Mouse (Mus musculus) gastrocnemius, postnatal 25 days (tissue): ENCODE measurements around the gene Pttg1. TPM values are rescaled to one million over a fixed set of nuclear protein-coding genes. Genes with fewer than 3 reads are reported as not detected.

Source experiments
- DNase-seq: peaks from one replicate; pipeline ENCODE4 v3.0.0; 2022
- long read RNA-seq, 2 experiments: library from polyadenylated mRNA; stranded (forward); transcript quantifications; one replicate each; pipeline ENCODE4 v2.0.0; 2021
- total RNA-seq, 2 experiments: library from RNA; stranded (reverse); gene quantifications; 1 replicate in 1 of 2; 2 replicates in 1 of 2; pipeline ENCODE4 v1.2.3; 2021

Pttg1 gene
- 10 to 100 TPM; 37.3 to 39.1 TPM for total RNA-seq
- long read RNA-seq, experiment 1, transcript Pttg1-202 (6 exons, 741 nt): minor isoform, 14 of 193 reads
- long read RNA-seq, experiment 1, transcript Pttg1-205 (6 exons, 696 nt): minor isoform, 12 of 193 reads
- long read RNA-seq, experiment 1, transcript Pttg1-206 (5 exons, 948 nt): major isoform, 153 of 193 reads
- long read RNA-seq, experiment 1, partial matches to known transcripts: 0 of 193 reads
- long read RNA-seq, experiment 1, other reads (novel, unspliced or antisense): 9 of 193 reads
- long read RNA-seq, experiment 2, transcript Pttg1-203 (6 exons, 700 nt): minor isoform, 5 of 103 reads
- long read RNA-seq, experiment 2, transcript Pttg1-206 (5 exons, 948 nt): major isoform, 85 of 103 reads
- long read RNA-seq, experiment 2, transcript Pttg1-202 (6 exons, 741 nt): minor isoform, 6 of 103 reads
- long read RNA-seq, experiment 2, partial matches to known transcripts: 2 of 103 reads
- long read RNA-seq, experiment 2, other reads (novel, unspliced or antisense): 1 of 103 reads

GRCm38 (mm10) chr11:43425824-43426413 lies at the start of gene Pttg1:
TSS of gene Pttg1 (minus strand) at chr11:43426251.
- DNase-seq: peak; percentile 83

GRCm38 (mm10) chr11:43474225-43474774 lies 48.2 kb upstream of the Pttg1 start, which contains the start of gene C1qtnf2:
TSS of gene C1qtnf2 (plus strand) at chr11:43474276.
- DNase-seq: peak; percentile 34

- DNase-seq: no peak
These were observed 47.7 kb upstream of the Pttg1 start for GRCm38 (mm10) chr11:43473635-43474224.

- no peak for DNase-seq
These were observed 47.1 kb upstream of the Pttg1 start for GRCm38 (mm10) chr11:43473115-43473514.

DNA sequence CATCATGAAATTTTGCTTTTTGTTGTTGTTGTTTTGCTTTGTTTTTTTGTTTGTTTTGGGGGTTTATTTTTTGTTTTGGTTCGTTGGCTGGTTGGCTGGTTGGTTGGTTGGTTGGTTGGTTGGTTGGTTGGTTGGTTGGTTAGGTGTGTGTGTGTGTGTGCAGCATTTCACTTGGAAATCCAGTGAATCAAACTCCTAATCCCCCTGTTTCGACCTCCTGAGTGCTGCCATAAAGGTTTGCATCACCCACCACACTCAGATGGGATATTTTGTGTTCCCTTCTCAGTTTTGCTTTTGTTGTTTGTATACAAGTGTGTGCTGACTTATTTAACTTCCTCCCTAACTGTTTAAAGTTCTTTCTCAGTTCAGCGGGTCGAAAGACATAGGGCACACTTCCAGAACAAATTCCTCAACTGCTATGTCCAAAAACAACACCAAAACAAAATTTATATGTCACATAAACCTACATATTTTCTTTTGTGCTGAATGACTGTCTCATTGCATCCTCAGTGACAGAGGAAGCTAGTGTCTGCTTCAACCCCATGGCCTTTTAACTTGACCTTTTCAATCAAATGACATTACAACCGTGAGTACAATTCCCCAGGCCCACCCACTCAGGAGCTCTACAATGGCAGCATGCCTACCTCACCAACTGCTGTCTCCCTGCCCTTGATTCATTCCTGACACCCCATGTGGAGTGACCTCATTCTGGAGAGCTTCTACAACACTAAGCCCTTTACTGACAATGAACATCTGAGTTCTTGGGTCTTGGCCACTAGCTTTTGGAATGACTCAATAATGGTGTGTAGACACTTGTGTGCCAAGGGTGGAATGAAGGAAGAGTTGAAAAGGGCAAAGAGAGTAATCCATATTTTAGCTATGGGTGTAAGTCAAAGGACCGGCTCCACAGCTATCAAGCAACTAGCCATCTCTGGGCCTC lies 45.1 kb upstream of the Pttg1 start:
- no peak for DNase-seq

DNA sequence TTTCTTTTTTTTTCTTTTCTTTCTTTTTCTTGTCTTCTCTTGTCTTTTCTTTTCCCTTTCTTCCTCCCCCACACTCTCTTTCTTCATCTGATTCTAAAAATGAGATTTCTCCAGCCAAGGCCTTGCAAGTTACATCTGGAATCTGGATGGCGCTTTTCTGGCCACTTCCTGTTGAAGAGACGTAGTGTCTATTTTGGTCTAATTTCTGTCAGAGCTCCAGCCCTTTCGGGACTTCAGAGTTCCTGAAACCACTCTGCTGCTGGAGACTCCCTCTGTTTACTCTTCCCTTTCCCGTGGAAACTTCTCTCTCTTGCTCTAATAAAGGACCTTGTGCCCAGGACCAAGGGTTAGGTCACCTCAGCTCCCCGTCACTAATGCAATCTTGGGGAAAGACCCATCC lies 44.1 kb upstream of the Pttg1 start:
- peak; percentile 37 for DNase-seq

- DNase-seq: no peak
These were observed 37.2 kb upstream of the Pttg1 start for GRCm38 (mm10) chr11:43463204-43463603.

- no peak for DNase-seq
These were observed 26.2 kb upstream of the Pttg1 start for GRCm38 (mm10) chr11:43452266-43452665.

GRCm38 (mm10) chr11:43451322-43451721 lies 25.3 kb upstream of the Pttg1 start:
- DNase-seq: no peak

GRCm38 (mm10) chr11:43449916-43450315 lies 23.9 kb upstream of the Pttg1 start:
- DNase-seq: no peak

- DNase-seq: no peak
These were observed 17.1 kb upstream of the Pttg1 start for GRCm38 (mm10) chr11:43443183-43443582.

DNA sequence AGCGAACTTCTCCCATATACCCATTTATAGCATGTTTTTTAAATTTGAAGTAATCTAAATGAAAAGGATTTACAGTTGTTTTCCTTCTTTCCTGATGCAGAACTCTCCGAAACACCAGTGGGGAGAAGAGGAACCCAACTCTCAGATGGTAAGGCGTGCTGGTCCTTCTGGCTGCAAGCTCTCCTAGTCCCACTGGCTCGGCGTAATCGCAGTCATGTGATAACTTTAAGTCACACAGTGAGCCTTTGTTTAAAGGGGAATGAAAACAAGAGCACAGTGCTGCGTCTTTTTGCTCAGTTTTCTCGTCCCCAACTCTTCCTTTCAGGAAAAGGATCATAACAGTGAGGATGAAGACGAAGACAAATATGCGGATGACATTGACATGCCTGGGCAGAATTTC lies 15.1 kb upstream of the Pttg1 start:
- no peak for DNase-seq

DNA sequence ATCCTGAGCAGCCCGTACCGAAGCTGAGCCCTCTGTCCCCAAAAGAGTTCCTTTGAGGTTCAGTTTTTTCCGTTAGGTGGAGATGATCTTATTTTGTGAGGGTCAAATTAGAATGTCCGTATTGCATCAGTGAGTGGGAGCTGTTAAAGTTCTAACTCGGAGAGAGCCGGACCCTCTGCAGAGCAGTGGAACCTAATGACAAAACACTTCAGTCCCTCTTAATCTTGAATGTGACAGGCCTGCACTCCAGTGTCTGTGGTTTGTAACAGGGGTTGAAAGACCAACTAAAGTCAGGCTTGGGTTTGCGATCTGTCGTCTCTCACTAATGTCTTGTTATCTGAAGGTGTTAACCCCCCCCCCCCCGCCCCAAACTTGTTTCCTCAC lies 8.0 kb upstream of the Pttg1 start:
- no peak for DNase-seq

DNA sequence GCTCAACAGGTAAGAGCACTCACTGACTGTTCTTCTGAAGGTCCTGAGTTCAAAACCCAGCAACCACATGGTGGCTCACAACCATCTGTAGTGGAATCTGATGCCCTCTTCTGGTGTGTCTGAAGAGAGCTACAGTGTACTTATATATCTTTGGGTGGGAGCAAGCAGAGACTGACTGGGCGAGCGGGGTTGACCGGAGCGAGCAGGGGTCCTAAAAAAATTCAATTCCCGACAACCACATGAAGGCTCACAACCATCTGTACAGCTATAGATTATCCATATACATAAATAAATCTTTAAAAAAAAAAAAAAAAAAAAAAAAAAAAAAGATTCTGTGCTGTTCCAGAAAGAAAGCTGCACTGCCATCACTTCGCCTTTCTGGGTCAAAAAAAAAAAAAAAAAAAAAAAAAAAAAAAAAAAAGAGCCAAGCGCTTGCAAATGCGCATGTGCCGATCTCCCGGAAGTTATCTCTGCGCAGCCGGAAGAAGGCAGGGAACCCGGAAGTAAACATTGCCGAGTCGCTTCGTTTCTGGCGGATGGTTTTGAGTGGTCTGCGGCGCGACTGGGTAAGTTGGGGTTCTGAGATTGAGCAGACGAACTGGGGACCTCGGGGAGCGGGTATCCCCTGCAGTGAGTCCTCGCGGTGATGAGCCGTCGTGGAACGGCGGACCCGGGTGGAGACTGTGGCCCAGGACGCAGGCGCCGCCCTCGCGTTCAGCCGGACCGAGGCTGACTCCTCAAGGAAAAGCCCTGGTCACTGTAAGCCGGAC lies 7.4 kb upstream of the Pttg1 start, which contains the start of gene Slu7:
Gene Slu7 (plus strand): TSS at position 491 of the 770 bp plus-strand sequence.
- peak; percentile 68 for DNase-seq

- DNase-seq: peak; percentile 8
These were observed 398 bp upstream of the Pttg1 start for GRCm38 (mm10) chr11:43426414-43426884.

DNA sequence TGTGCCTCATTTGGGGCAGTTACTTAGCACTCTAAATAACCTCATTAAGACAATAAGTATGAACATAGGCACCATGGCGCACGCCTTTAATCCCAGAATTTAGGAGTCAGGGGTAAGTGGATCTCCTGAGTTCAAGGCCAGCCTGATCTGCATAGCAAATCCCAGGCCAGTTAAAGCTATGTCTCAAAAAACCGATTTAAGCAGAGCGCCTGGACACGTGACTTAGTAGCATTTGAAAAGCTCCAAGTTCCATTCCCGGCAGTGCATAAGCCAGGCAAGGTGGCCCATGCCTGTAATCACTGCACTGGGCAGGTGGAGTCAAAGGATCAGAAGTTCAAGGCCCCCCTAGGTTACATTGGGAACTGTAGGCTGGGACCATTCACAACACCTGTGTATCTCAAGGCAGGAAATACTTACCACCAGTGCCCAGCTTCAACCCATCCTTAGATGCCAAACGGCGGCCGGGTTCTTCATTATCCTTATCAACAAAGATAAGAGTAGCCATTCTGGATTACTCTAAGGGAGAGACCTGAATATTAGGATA lies 813 bp downstream of the Pttg1 start:
- no peak for DNase-seq

DNA sequence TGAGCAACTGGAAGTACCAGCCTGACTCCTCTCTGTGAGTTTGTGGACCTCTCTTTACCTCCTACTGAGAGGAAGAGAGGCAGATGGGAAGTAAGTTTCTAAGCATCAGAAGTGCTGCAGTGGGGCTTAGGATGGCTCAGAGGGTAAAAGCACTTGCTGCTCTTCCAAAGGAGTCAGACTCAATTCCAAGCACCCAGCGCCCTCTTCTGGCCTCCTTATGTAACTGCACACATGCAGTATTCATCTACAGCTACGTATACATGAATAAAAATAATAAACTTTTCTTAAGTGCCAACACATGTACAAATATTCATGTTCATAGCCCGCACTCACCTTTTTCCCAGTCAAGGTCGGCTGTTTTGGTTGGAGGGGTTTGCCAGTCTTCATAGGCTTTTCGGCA lies 1.7 kb downstream of the Pttg1 start:
- DNase-seq: no peak

- DNase-seq: no peak
These were observed 8.8 kb downstream of the Pttg1 start for GRCm38 (mm10) chr11:43417201-43417600.

GRCm38 (mm10) chr11:43412771-43413451 lies 13.1 kb downstream of the Pttg1 start:
- DNase-seq: peak; percentile 16

DNA sequence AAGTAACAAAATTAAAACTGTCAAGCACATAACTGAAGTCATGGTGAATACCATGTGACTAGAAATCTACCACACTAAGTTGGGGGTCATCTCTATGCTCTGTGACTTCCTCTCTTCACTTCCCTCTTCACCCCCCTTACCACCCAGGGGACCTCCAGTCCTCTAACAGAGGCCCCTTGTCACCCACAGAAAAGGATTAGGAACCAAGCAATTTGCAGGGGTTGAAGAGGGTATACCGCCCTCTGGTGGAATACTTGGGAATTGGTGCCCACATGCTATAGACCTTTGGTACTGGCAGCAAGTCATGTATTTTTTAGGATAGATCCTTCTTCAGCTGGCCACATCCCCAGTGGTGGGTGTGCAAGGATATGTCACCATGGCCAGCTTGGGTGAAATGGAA lies 14.6 kb downstream of the Pttg1 start:
- DNase-seq: peak; percentile 24
